Mouse (Mus musculus): Measurements from ENCODE around the gene Lpar5. TPM values are rescaled to one million over a fixed set of nuclear protein-coding genes. Genes with fewer than 3 reads are reported as not detected.

The Lpar5 gene
- polyA plus RNA-seq, 1 experiment: 2.5 TPM

DNA sequence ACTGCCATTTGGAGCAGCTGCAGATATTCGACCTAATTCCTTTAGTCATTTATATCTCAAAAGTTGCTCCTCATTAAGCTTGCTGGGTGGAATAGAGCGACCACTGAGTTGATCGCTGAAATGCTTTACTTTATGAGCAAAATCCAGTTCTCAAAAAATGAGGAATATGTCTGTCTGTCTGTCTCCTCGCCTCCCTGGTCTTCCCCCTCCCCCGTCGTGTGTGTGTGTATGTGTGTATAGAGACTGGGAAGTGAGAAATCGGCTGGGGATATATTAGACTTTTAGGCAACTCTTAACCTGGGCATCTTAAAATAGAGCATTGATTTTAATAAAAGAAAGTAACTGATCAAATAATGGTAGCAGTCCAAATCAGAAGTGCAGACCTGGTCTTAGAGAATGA lies 27.5 kb upstream of the Lpar5 start:
- peak overlapping the region; percentile 95 for H3K4me3 ChIP-seq (ENCODE audit: low read depth, low read length)
- no peak overlapping the region for H3K27ac ChIP-seq (ENCODE audit: insufficient read depth, low read length)
- H3K9ac ChIP-seq (ENCODE audit: low read depth, poor library complexity, severe bottlenecking): peak overlapping the region; percentile 66
- no peak for TF ChIP-seq POLR2A (IDR thresholded peaks at IDR 0.05; ENCODE audit: insufficient read depth, low read length)
- no peak for TF ChIP-seq EP300 (IDR thresholded peaks at IDR 0.05; ENCODE audit: insufficient read depth, low read depth, low read length)
- no peak for TF ChIP-seq CTCF (IDR thresholded peaks at IDR 0.05; ENCODE audit: low read depth, low read length)
- no peaks in the 10 kb centered on the region for H3K4me1 ChIP-seq (ENCODE audit: control insufficient read depth, insufficient read depth, low read length)
- H3K9me3 ChIP-seq (replicated peaks; ENCODE audit: control insufficient read depth, insufficient read depth, low read length, poor library complexity, severe bottlenecking): no peaks in the 10 kb centered on the region
- no peaks in the 10 kb centered on the region for H3K27me3 ChIP-seq (ENCODE audit: control insufficient read depth, insufficient read depth, low read length, poor library complexity, severe bottlenecking)
- H3K36me3 ChIP-seq (ENCODE audit: control insufficient read depth, insufficient read depth, low read length, poor library complexity, severe bottlenecking): peaks cover 21% of the 10 kb centered on the region

DNA sequence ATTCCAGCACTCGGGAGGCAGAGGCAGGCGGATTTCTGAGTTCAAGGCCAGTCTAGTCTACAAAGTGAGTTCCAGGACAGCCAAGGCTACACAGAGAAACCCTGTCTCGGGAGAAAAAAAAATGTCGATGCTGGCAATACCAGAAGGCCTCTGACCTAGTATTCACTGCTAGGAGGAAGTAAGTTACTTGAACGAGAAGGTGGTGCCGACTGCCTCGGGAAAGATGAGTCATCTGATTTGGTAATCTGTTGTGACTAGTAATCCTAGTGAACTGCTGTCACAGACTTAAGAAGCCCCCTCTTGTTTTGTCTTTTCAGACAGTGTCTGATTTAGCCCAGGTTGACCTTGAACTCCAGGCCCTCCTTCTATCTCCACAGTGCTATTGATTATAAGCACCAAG lies 26.7 kb upstream of the Lpar5 start:
- no peaks in the 10 kb centered on the region for H3K27me3 ChIP-seq (ENCODE audit: control insufficient read depth, insufficient read depth, low read length, poor library complexity, severe bottlenecking)
- no peak overlapping the region for H3K27ac ChIP-seq (ENCODE audit: insufficient read depth, low read length)
- H3K4me3 ChIP-seq (ENCODE audit: low read depth, low read length): no peak overlapping the region
- no peak for TF ChIP-seq EP300 (IDR thresholded peaks at IDR 0.05; ENCODE audit: insufficient read depth, low read depth, low read length)
- no peak for TF ChIP-seq POLR2A (IDR thresholded peaks at IDR 0.05; ENCODE audit: insufficient read depth, low read length)
- no peak for TF ChIP-seq CTCF (IDR thresholded peaks at IDR 0.05; ENCODE audit: low read depth, low read length)
- peaks cover 14% of the 10 kb centered on the region for H3K36me3 ChIP-seq (ENCODE audit: control insufficient read depth, insufficient read depth, low read length, poor library complexity, severe bottlenecking)
- H3K4me1 ChIP-seq (ENCODE audit: control insufficient read depth, insufficient read depth, low read length): no peaks in the 10 kb centered on the region
- no peaks in the 10 kb centered on the region for H3K9me3 ChIP-seq (replicated peaks; ENCODE audit: control insufficient read depth, insufficient read depth, low read length, poor library complexity, severe bottlenecking)
- no peak overlapping the region for H3K9ac ChIP-seq (ENCODE audit: low read depth, poor library complexity, severe bottlenecking)

DNA sequence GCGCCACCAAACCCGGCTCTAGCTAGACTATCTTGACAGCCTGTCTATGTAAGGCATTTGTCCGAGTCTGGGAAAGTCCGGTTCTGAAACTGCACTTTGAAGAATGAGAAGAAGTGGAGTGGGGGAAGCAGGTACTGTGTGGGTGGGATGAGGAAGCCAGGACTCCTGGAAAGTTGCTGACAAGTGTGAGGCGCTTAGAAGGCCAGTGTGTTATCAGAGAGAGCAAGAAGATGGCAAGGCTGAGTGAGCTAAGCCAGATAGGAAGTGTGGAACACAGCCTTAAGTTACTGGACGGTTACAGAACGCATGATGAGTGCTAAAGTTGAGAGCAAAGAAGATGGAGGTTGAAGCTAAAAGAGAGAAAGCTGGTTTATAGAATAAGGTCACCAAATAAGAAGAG lies 25.6 kb upstream of the Lpar5 start:
- peaks cover 11% of the 10 kb centered on the region for H3K36me3 ChIP-seq (ENCODE audit: control insufficient read depth, insufficient read depth, low read length, poor library complexity, severe bottlenecking)
- no peaks in the 10 kb centered on the region for H3K27me3 ChIP-seq (ENCODE audit: control insufficient read depth, insufficient read depth, low read length, poor library complexity, severe bottlenecking)
- H3K9ac ChIP-seq (ENCODE audit: low read depth, poor library complexity, severe bottlenecking): no peak overlapping the region
- no peak overlapping the region for H3K4me3 ChIP-seq (ENCODE audit: low read depth, low read length)
- no peaks in the 10 kb centered on the region for H3K4me1 ChIP-seq (ENCODE audit: control insufficient read depth, insufficient read depth, low read length)
- H3K27ac ChIP-seq (ENCODE audit: insufficient read depth, low read length): no peak overlapping the region
- TF ChIP-seq POLR2A (IDR thresholded peaks at IDR 0.05; ENCODE audit: insufficient read depth, low read length): no peak
- no peak for TF ChIP-seq CTCF (IDR thresholded peaks at IDR 0.05; ENCODE audit: low read depth, low read length)
- TF ChIP-seq EP300 (IDR thresholded peaks at IDR 0.05; ENCODE audit: insufficient read depth, low read depth, low read length): no peak
- no peaks in the 10 kb centered on the region for H3K9me3 ChIP-seq (replicated peaks; ENCODE audit: control insufficient read depth, insufficient read depth, low read length, poor library complexity, severe bottlenecking)

DNA sequence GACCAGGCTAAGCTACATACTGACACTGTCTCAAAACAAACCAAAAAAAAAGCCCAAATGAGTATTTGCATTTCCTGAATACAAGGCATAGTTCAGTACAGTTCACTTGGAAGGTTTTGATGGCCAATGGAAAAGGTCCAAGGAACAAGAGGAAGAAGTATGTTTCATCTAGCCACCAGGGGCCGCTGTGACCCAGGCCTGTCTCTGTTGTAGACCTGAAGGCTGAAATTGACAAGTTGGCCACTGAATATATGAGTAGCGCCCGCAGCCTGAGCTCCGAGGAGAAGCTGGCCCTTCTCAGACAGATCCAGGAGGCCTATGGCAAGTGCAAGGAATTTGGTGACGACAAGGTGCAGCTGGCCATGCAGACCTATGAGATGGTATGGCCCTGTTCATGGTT lies 21.0 kb upstream of the Lpar5 start:
- Histone ChIP-seq H3K27me3 (ENCODE audit: control insufficient read depth, insufficient read depth, low read length, poor library complexity, severe bottlenecking) (no peaks in the 10 kb centered on the region), H3K27ac (ENCODE audit: insufficient read depth, low read length) (no peak overlapping the region), H3K4me1 (ENCODE audit: control insufficient read depth, insufficient read depth, low read length) (no peaks in the 10 kb centered on the region), H3K9ac (ENCODE audit: low read depth, poor library complexity, severe bottlenecking) (no peak overlapping the region), H3K4me3 (ENCODE audit: low read depth, low read length) (no peak overlapping the region), H3K36me3 (ENCODE audit: control insufficient read depth, insufficient read depth, low read length, poor library complexity, severe bottlenecking) (peaks cover 14% of the 10 kb centered on the region), H3K9me3 (replicated peaks; ENCODE audit: control insufficient read depth, insufficient read depth, low read length, poor library complexity, severe bottlenecking) (no peaks in the 10 kb centered on the region)
- peak; percentile 88 for TF ChIP-seq CTCF (IDR thresholded peaks at IDR 0.05; ENCODE audit: low read depth, low read length)
- no peak for TF ChIP-seq POLR2A (IDR thresholded peaks at IDR 0.05; ENCODE audit: insufficient read depth, low read length)

DNA sequence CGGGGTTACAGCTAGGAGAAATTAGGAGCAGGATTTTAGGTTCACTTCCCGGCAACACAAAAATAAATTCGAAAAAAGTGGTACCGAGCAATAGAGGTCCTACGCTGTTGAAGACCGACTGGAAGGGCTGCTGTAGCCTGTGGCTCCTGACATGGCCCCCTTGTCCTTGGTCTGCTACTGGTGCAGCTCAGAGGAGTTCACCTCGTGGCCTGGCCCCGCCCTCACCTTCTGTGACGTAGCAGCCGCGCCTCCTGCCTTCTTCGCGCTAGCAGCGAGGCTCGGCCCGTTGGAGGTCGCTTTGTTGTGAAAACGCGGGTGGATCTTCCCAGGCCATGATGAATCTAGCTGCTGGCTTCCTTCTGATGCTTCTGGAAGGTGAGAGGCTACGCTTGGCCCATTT lies 18.0 kb upstream of the Lpar5 start, which contains the start of gene Acrbp:
TSS of gene Acrbp (plus strand) at position 12 of the 400 bp plus-strand sequence.
- Histone ChIP-seq H3K36me3 (ENCODE audit: control insufficient read depth, insufficient read depth, low read length, poor library complexity, severe bottlenecking) (peaks cover 3% of the 10 kb centered on the region), H3K4me1 (ENCODE audit: control insufficient read depth, insufficient read depth, low read length) (no peaks in the 10 kb centered on the region), H3K9me3 (replicated peaks; ENCODE audit: control insufficient read depth, insufficient read depth, low read length, poor library complexity, severe bottlenecking) (no peaks in the 10 kb centered on the region), H3K27me3 (ENCODE audit: control insufficient read depth, insufficient read depth, low read length, poor library complexity, severe bottlenecking) (no peaks in the 10 kb centered on the region), H3K9ac (ENCODE audit: low read depth, poor library complexity, severe bottlenecking) (peak within 1 kb of the TSS; percentile 39), H3K4me3 (ENCODE audit: low read depth, low read length) (peak within 1 kb of the TSS; percentile 37), H3K27ac (ENCODE audit: insufficient read depth, low read length) (no peak within 1 kb of the TSS)
- TF ChIP-seq POLR2A (IDR thresholded peaks at IDR 0.05; ENCODE audit: insufficient read depth, low read length) (peak; percentile 10), EP300 (IDR thresholded peaks at IDR 0.05; ENCODE audit: insufficient read depth, low read depth, low read length) (0 out of 2 replicates have a peak, but pooled peaks have one; percentile 27), CTCF (IDR thresholded peaks at IDR 0.05; ENCODE audit: low read depth, low read length) (no peak)

DNA sequence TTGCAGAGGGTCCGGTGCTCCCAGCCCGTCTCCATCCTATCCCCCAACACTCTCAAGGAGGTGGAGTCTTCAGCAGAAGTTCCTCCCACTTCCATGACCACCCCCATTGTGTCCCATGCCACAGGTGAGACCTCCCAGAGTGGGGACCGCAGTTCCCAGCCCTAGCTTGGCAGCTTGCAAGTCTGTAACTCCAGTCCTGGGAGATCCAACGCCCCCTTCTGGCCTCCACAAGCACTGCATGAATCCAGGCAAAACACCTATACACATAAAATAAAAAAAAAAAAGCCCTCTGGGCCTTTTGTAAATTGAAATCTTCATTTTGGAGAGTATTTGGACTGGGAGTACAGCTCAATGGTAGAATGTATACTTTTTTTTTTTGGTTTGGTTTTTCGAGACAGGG lies 16.5 kb upstream of the Lpar5 start:
- H3K36me3 ChIP-seq (ENCODE audit: control insufficient read depth, insufficient read depth, low read length, poor library complexity, severe bottlenecking): peaks cover 3% of the 10 kb centered on the region; the same call in 1 of the 2 replicates
- no peak overlapping the region for H3K27ac ChIP-seq (ENCODE audit: insufficient read depth, low read length)
- peak overlapping the region; percentile 8 for H3K4me3 ChIP-seq (ENCODE audit: low read depth, low read length)
- no peaks in the 10 kb centered on the region for H3K27me3 ChIP-seq (ENCODE audit: control insufficient read depth, insufficient read depth, low read length, poor library complexity, severe bottlenecking)
- no peak for TF ChIP-seq POLR2A (IDR thresholded peaks at IDR 0.05; ENCODE audit: insufficient read depth, low read length)
- TF ChIP-seq EP300 (IDR thresholded peaks at IDR 0.05; ENCODE audit: insufficient read depth, low read depth, low read length): no peak
- TF ChIP-seq CTCF (IDR thresholded peaks at IDR 0.05; ENCODE audit: low read depth, low read length): peak; percentile 67
- no peaks in the 10 kb centered on the region for H3K9me3 ChIP-seq (replicated peaks; ENCODE audit: control insufficient read depth, insufficient read depth, low read length, poor library complexity, severe bottlenecking)
- H3K9ac ChIP-seq (ENCODE audit: low read depth, poor library complexity, severe bottlenecking): no peak overlapping the region
- no peaks in the 10 kb centered on the region for H3K4me1 ChIP-seq (ENCODE audit: control insufficient read depth, insufficient read depth, low read length)
